Mouse (Mus musculus) MEL (cell line): ENCODE results near the gene Lrrc8e. TPM values are rescaled to one million over a fixed set of nuclear protein-coding genes. Genes with fewer than 3 reads are reported as not detected.

Experiments
- DNase-seq: peaks from one replicate; pipeline ENCODE4 v3.0.0; 2011; ENCODE audit warnings: low read depth, low spot score
- H3K27ac ChIP-seq: 2 replicates; pipeline ENCODE4 v1.5.1; 2012; ENCODE audit warnings: low read depth, mild to moderate bottlenecking, control low read depth, low read length, moderate library complexity; ENCODE audit not compliant: control insufficient read depth
- H3K27me3 ChIP-seq, 2 experiments: fragments of 150-350 bp in 1 of 2; sonication (generic) in 1 of 2; 2 replicates each; pipeline ENCODE4 v1.6.1; 2012; ENCODE audit warnings: low read length in 2 of 2, mild to moderate bottlenecking in 2 of 2, improper control_type of control experiment in 1 of 2, moderate library complexity in 1 of 2; ENCODE audit not compliant: insufficient read depth in 2 of 2, control insufficient read depth in 1 of 2
- H3K36me3 ChIP-seq, 2 experiments: 2 replicates each; pipeline ENCODE4 v1.6.1; 2012 to 2014; ENCODE audit warnings: low read length in 2 of 2, improper control_type of control experiment in 1 of 2, inconsistent platforms in 1 of 2, mild to moderate bottlenecking in 1 of 2; ENCODE audit not compliant: insufficient read depth in 2 of 2, control insufficient read depth in 1 of 2
- H3K4me1 ChIP-seq, 2 experiments: fragments of 150-350 bp in 1 of 2; sonication (generic) in 1 of 2; 2 replicates each; pipeline ENCODE4 v1.6.1; 2012; ENCODE audit warnings: low read length in 2 of 2, improper control_type of control experiment in 1 of 2, mild to moderate bottlenecking in 1 of 2; ENCODE audit not compliant: insufficient read depth in 2 of 2, control insufficient read depth in 1 of 2
- H3K4me3 ChIP-seq, 2 experiments: fragments of 150-350 bp in 1 of 2; sonication (generic) in 1 of 2; 2 replicates each; pipeline ENCODE4 v1.5.1; 2012; ENCODE audit warnings: low read depth in 2 of 2, low read length in 2 of 2, mild to moderate bottlenecking in 2 of 2, moderate library complexity in 2 of 2, control low read depth in 1 of 2, improper control_type of control experiment in 1 of 2; ENCODE audit not compliant: control insufficient read depth in 1 of 2, insufficient read depth in 1 of 2
- H3K79me2 ChIP-seq: 2 replicates; pipeline ENCODE4 v1.6.1; 2012; ENCODE audit warnings: mild to moderate bottlenecking, low read length, moderate library complexity; ENCODE audit not compliant: control insufficient read depth, poor library complexity, insufficient read depth
- H3K9ac ChIP-seq: 2 replicates; pipeline ENCODE4 v1.6.1; 2012; ENCODE audit warnings: low read depth, mild to moderate bottlenecking, control low read depth, low read length, moderate library complexity; ENCODE audit not compliant: control insufficient read depth, poor library complexity, severe bottlenecking
- H3K9me3 ChIP-seq: fragments of 150-350 bp; sonication (generic); replicated peaks from 2 replicates; pipeline ENCODE4 v1.6.1; 2012; ENCODE audit warnings: mild to moderate bottlenecking, low read length, improper control_type of control experiment, moderate library complexity; ENCODE audit not compliant: insufficient read depth
- ELF1 ChIP-seq: IDR thresholded peaks from 2 replicates; pipeline ENCODE4 v1.6.1; 2014; ENCODE audit warnings: low read depth, mild to moderate bottlenecking, inconsistent platforms, low read length, improper control_type of control experiment, moderate library complexity
- ETS1 ChIP-seq: IDR thresholded peaks from 2 replicates; pipeline ENCODE4 v1.6.1; 2012; ENCODE audit warnings: low read depth, mild to moderate bottlenecking, inconsistent platforms, low read length, improper control_type of control experiment, moderate library complexity
- HCFC1 ChIP-seq: IDR thresholded peaks from 2 replicates; pipeline ENCODE4 v1.6.1; 2012; ENCODE audit warnings: low read depth, mild to moderate bottlenecking, inconsistent platforms, low read length, improper control_type of control experiment, moderate library complexity
- MAX ChIP-seq: IDR thresholded peaks from 2 replicates; pipeline ENCODE4 v1.6.1; 2011; ENCODE audit warnings: low read length, improper control_type of control experiment
- MAZ ChIP-seq: IDR thresholded peaks from 2 replicates; pipeline ENCODE4 v1.6.1; 2012; ENCODE audit warnings: low read depth, mild to moderate bottlenecking, inconsistent platforms, low read length, improper control_type of control experiment
- MEF2A ChIP-seq: IDR thresholded peaks from 2 replicates; pipeline ENCODE4 v1.6.1; 2014; ENCODE audit warnings: low read depth, mild to moderate bottlenecking, inconsistent platforms, low read length, improper control_type of control experiment; ENCODE audit not compliant: poor library complexity, insufficient replicate concordance, severe bottlenecking; ENCODE audit errors: extremely low read depth
- MXI1 ChIP-seq: IDR thresholded peaks from 2 replicates; pipeline ENCODE4 v1.6.1; 2011; ENCODE audit warnings: mild to moderate bottlenecking, low read depth, low read length, improper control_type of control experiment
- MYC ChIP-seq: IDR thresholded peaks from 2 replicates; pipeline ENCODE4 v1.6.1; 2011; ENCODE audit warnings: low read depth, mild to moderate bottlenecking, low read length, improper control_type of control experiment, moderate library complexity
- NELFE ChIP-seq: IDR thresholded peaks from 2 replicates; pipeline ENCODE4 v1.6.1; 2011; ENCODE audit warnings: low read depth, low read length, improper control_type of control experiment
- POLR2A ChIP-seq, 2 experiments: IDR thresholded peaks; 2 replicates each; pipeline ENCODE4 v1.6.1; 2011 to 2012; ENCODE audit warnings: low read length in 2 of 2, mild to moderate bottlenecking in 2 of 2, control low read depth in 1 of 2, improper control_type of control experiment in 1 of 2, low read depth in 1 of 2, moderate library complexity in 1 of 2; ENCODE audit not compliant: control insufficient read depth in 1 of 2, insufficient read depth in 1 of 2, poor library complexity in 1 of 2
- SIN3A ChIP-seq: IDR thresholded peaks from 2 replicates; pipeline ENCODE4 v1.6.1; 2012; ENCODE audit warnings: low read length, improper control_type of control experiment, inconsistent platforms
- TBP ChIP-seq: IDR thresholded peaks from 2 replicates; pipeline ENCODE4 v1.8.0; 2011; ENCODE audit warnings: low read depth, low read length, improper control_type of control experiment
- TCF12 ChIP-seq: IDR thresholded peaks from 2 replicates; pipeline ENCODE4 v1.6.1; 2014; ENCODE audit warnings: low read depth, mild to moderate bottlenecking, inconsistent platforms, low read length, improper control_type of control experiment, moderate library complexity
- USF2 ChIP-seq, 2 experiments: IDR thresholded peaks; 2 replicates each; pipeline ENCODE4 v1.6.1; 2011 to 2012; ENCODE audit warnings: improper control_type of control experiment in 2 of 2, low read length in 2 of 2, borderline replicate concordance in 1 of 2, inconsistent platforms in 1 of 2, low read depth in 1 of 2, mild to moderate bottlenecking in 1 of 2; ENCODE audit not compliant: insufficient read depth in 1 of 2
- ZMIZ1 ChIP-seq: IDR thresholded peaks from 2 replicates; pipeline ENCODE4 v1.6.1; 2012; ENCODE audit warnings: low read depth, mild to moderate bottlenecking, inconsistent platforms, low read length, improper control_type of control experiment, moderate library complexity
- ZNF384 ChIP-seq: IDR thresholded peaks from 2 replicates; pipeline ENCODE4 v1.6.1; 2012; ENCODE audit warnings: low read depth, mild to moderate bottlenecking, inconsistent platforms, low read length, improper control_type of control experiment
- polyA plus RNA-seq, 2 experiments: library from polyadenylated mRNA; stranded (reverse) in 1 of 2; unstranded in 1 of 2; fragments of >175 nt in 1 of 2; fragments of >200 nt in 1 of 2; gene quantifications; 2 replicates each; pipeline versions ENCODE4 v1.2.1 to v1.2.4; 2012; ENCODE audit warnings: low replicate concordance in 2 of 2, low read depth in 1 of 2; ENCODE audit not compliant: insufficient read length in 2 of 2, insufficient read depth in 1 of 2, missing spikeins in 1 of 2
- total RNA-seq: library from RNA; depleted of rRNA; stranded (reverse); fragments of 300-350 nt; gene quantifications from 2 replicates; pipeline ENCODE4 v1.2.3, GENCODE M21; 2012

Gene Lrrc8e
- total and polyA plus RNA-seq, 3 experiments, result 0.35 to 0.36 TPM; not detected in 1

GRCm38 (mm10) chr8:4252116-4252760 is 25.6 kb downstream of the Lrrc8e start:
- DNase-seq, result peak; percentile 61
- Histone ChIP-seq H3K9ac (peak overlapping the region; percentile 75), H3K36me3 (peaks cover 0 to 6% of the 10 kb centered on the region in 2 experiments; a peak in 3 of 4 replicates), H3K9me3 (no peaks in the 10 kb centered on the region), H3K27ac (peak overlapping the region; percentile 80), H3K27me3 (no peaks in the 10 kb centered on the region), H3K4me3 (peak overlapping the region; percentile 42 to 73), H3K79me2 (peaks cover 1% of the 10 kb centered on the region), H3K4me1 (peaks cover 0 to 15% of the 10 kb centered on the region in 2 experiments; a peak in 2 of 4 replicates)
- no peak for TF ChIP-seq USF2 (IDR thresholded peaks at IDR 0.05; ENCODE audit: borderline replicate concordance in 1 of 2, insufficient read depth in 1 of 2, low read depth in 1 of 2, low read length in 2 of 2)
- peak; percentile 72 for TF ChIP-seq ELF1

GRCm38 (mm10) chr8:4252934-4253841 is 26.6 kb downstream of the Lrrc8e start, which contains the start of gene Snapc2:
Snapc2 (plus strand) TSS chr8:4253080.
- Histone ChIP-seq H3K27ac (peak within 1 kb of the TSS; percentile 80), H3K9ac (peak within 1 kb of the TSS; percentile 95), H3K79me2 (peaks cover 1% of the 10 kb centered on the region), H3K9me3 (no peaks in the 10 kb centered on the region), H3K27me3 (no peaks in the 10 kb centered on the region), H3K4me3 (peak within 1 kb of the TSS; percentile 73 to 83), H3K4me1 (peaks cover 0 to 15% of the 10 kb centered on the region in 2 experiments; a peak in 2 of 4 replicates), H3K36me3 (peaks cover 0 to 6% of the 10 kb centered on the region in 2 experiments; a peak in 2 of 4 replicates)
- TF ChIP-seq HCFC1 (peak; percentile 91), TCF12 (peak; percentile 17; the same call in 1 of the 2 replicates), NELFE (peak; percentile 72), POLR2A (IDR thresholded peaks at IDR 0.05; ENCODE audit: control insufficient read depth in 1 of 2, insufficient read depth in 1 of 2, low read depth in 1 of 2, low read length in 2 of 2, poor library complexity in 1 of 2) (peak; percentile 57 to 75; a peak in 3 of 4 replicates), ETS1 (0 out of 2 replicates have a peak, but pooled peaks have one; percentile 33), MAZ (peak; percentile 63; the same call in 1 of the 2 replicates), MEF2A (no peak), ZMIZ1 (peak; percentile 78), ELF1 (peak; percentile 94), SIN3A (peak; percentile 97), MYC (peak; percentile 42; the same call in 1 of the 2 replicates), ZNF384 (no peak), MAX (no peak; the same call in 1 of the 2 replicates), TBP (0 out of 2 replicates have a peak, but pooled peaks have one; percentile 30), MXI1 (peak; percentile 87)
- peak; percentile 98 for DNase-seq
